Mouse (Mus musculus): ENCODE data around the gene Ddost.

DNA sequence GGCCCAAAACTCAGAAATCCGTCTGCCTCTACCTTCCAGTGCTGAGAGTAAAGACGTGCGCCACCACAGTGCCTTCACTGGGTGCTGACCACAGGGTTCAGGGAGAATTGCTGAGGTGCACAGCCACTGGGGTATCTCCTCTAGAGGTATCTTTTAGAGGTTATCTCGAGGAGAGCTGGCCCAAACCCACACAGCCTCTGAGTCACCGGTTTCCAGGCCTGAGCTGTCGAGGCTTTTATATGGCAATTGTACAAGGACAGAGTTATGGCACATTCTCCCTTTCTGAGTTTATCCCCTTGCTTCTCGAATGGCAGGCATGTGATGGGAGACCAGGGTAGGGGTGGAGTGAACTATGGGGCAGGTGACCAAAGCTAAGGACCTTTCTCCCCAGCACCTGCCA, 45.9 kb upstream of the Ddost start:
- TF ChIP-seq EP300 (IDR thresholded peaks at IDR 0.05; ENCODE audit: low read depth) (no peak), CTCF (IDR thresholded peaks at IDR 0.05; ENCODE audit: low read depth) (no peak)
